20 mouse cellular contexts compared by ENCODE assay signal in the genomic region with DNA sequence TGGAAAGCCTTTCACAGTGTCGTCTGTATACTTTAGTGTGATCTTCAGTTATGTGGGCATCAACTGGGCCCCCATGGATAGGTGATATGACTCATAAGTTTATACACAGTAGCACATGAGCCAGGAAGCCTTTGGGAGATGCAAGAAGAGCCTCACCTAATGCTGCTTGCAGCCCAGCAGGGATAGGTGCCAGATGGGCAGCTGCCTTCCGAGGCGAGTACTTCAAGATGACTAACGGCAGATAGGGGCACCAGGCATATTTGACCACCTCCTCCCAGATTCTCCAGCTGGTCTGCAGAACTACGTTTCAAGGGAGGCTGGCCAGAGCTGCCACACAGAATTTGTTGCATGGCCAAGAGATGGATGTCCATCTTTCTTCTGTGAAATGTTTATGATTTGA. TPM values are rescaled to one million over a fixed set of nuclear protein-coding genes. Genes with fewer than 3 reads are reported as not detected.
"Had no signal": no experiment of that assay in that cellular context is flagged by ENCODE, and none has a peak within 500 bp of the region (broad histone marks: within the 10 kb centered on the region; RNA-seq: fewer than 3 reads in every experiment).

No protein-coding gene starts in this region.

- DNase-seq: gastrocnemius, postnatal 14 days; heart, adult 18-20 months; heart, postnatal 10 days; heart, postnatal 4 days; kidney, adult 18-20 months; kidney, adult 8-10 months; kidney, postnatal 25 days; kidney, postnatal 4 days; liver; liver, embryonic 13.5 days; liver, postnatal 0 days had no signal

RNA-seq across cellular contexts. Expression of a gene that starts 19.3 kb away (rescaled TPM):
- total RNA-seq: gastrocnemius, adult 18-20 months; gastrocnemius, adult 8-10 months; gastrocnemius, postnatal 14 days; granulocyte monocyte progenitor cell, adult 5-6 weeks; heart, adult 18-20 months; heart, adult 8-10 months; heart, postnatal 10 days; heart, postnatal 25 days; heart, postnatal 4 days; layer of hippocampus, adult 2 months; layer of hippocampus, postnatal 25 days; left cerebral cortex, adult 18-20 months; left cerebral cortex, postnatal 25 days had no signal
